Mouse (Mus musculus) spleen, postnatal 10 days (tissue): Measurements from ENCODE around the gene Svop.

Experiments used
- DNase-seq, 2 experiments: peaks; one replicate each; pipeline ENCODE4 v3.0.0; 2021 to 2022; ENCODE audit warnings: low spot score in 2 of 2

The Svop gene

GRCm38 (mm10) chr5:114046151-114046550 is 45.2 kb downstream of the Svop start:
- DNase-seq, result no peak

- DNase-seq, result no peak
Measured at GRCm38 (mm10) chr5:114045134-114045533, 46.2 kb downstream of the Svop start.

GRCm38 (mm10) chr5:114043800-114044199 is 47.6 kb downstream of the Svop start:
- DNase-seq, result no peak

- peak in 1 of 2 experiments; percentile 48 for DNase-seq
Measured at GRCm38 (mm10) chr5:114041327-114041930, 49.9 kb downstream of the Svop start.

DNA sequence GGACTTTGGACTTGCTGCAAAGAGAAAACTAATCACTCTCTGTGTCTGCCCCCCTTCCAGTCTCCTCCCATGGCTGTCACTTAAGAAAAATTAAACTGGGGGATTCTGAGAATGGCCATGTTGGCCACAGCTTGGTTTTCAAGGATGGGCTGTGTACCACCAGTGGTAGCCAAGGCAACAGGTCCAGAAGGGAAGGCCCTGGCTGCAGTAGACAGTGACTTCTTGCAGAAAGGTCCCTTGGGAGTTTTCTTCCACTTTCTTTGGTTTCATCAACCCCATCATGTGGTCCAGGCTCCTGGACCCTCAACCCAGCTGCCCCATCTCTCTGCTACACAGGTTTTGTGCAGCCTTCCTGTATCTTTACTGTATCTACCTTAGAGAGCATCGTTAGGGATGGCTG is 50.5 kb downstream of the Svop start:
- DNase-seq, result no peak

DNA sequence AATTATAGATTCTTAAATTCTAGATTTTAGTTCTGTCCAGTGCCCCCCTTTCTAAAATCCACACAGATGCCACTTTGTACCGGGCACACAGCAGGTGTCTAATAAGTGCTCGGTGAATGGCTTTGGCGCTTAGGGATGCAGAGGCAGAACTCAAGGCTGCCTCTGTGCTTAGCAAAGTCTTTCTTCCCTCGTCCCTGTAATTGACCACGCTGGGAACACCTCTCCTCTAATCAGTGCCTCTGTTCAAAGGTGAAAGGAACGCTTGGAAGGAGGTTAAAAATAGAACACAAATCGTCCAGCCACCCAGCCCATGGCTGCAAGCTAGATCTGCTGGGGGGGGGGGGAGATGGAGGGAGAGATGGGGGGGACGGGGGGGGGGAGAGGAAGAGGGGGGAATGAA is 50.9 kb downstream of the Svop start:
- DNase-seq, result no peak

DNA sequence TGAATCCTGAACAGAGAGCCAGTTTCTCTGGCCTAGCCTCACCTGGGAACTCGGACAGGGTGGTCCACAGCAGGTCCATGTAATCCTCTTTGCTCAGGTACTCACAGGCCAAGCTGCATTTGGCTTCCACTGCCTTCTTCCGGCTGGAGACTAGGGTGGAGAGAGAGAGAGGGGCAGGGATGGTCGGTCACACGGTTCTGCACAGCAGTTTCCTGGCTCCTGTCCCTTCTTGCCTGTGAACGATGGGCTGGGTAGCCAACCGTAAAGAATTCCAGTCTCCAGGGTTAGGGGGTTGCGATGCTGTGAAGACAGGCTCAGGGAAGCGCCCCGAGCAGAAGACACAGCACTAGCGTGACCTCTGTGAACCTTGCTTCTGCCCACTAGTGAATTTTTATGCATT is 56.3 kb downstream of the Svop start:
- no peak for DNase-seq

DNA sequence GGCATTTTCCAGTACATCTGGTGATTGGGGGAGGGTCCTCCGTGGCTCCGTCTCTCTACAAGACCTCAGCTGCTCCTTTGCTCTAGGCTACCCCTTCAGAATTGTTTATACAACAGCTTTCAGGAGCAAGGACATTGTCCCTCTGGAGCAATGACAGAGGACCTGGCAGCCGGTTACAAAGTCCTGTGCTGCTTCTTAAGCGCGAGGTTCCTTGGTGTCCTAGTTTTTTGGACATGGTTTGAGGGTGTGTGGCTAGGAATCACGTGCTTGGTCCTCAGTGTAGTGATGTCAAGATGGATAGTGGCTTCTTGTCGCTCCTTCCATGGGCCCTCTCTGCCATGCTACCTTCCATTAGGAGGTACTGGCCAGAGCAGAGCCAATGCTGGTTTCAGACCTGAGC is 57.0 kb downstream of the Svop start:
- DNase-seq, result no peak

DNA sequence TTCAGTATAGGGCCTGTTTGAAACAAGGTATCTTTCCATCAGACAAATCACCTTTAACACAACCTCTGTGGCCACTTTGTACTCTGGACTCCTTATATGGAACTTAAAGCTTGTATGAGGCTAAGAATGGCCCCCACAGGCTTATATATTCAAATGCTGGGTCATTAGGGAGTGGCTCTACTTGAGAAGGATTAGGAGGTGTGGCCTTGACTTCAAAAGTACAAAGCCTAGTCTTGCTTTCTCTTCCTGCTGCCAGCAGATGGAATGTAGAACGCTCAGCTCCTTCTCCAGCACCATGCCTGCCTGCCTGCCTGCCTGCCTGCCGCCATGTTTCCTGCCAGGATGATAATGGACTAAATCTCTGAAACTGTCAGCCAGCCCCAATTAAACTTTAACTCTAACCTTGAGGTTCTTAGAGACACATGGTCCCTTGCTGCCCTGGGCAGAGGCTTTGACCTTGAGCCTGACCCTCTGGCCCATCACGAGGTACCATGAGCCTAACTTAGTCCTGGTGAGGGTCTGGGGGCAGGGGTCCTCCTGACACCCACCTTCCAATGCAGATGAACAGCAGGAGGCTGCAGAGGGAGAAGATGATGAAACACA is 59.1 kb downstream of the Svop start:
- no peak for DNase-seq

DNA sequence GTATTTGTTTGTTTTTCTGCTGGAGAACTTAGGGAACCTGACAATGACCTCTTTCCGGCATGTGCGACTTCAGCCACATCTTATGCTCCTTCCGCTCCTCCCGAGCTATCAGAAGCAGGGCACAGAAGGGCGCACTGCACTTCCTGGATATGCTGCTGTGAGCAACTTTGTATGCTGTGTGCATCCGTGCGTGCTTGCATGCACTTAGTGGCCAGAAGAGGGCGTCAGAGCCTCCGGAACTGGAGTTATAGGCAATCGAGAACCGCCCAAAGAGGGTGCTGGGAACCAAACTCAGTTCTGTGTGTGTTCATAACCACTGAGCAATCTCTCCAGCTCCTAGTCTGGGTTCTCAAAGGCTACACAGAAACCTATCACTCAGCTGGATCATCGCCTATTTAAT is 60.7 kb downstream of the Svop start:
- DNase-seq, result no peak

DNA sequence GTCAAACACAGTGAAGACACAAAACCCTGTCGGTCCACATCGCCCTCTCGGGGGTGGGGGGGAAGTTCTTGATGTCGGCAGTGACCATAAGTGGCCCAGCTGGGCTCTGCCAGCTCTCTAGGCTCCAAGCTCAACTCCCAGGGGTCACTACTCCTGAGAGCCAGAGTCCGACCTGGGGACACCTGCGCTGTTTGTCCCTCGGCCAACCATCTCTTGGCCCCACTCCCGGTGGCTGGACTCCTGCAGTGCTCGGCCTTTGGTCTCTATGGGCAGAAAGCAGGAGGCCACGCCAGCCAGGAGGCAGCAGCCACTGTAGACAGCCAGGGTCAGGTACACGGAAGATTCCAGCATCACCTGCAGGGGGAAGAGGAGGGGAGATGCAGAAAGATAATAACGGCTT is 63.3 kb downstream of the Svop start:
- no peak for DNase-seq

GRCm38 (mm10) chr5:114027217-114027944 is 64.0 kb downstream of the Svop start:
- DNase-seq, result no peak

- DNase-seq, result no peak
Measured at GRCm38 (mm10) chr5:114024885-114025284, 66.5 kb downstream of the Svop start.

GRCm38 (mm10) chr5:114024390-114024789 is 67.0 kb downstream of the Svop start:
- no peak for DNase-seq

- peak in 1 of 2 experiments; percentile 50 for DNase-seq
Measured at GRCm38 (mm10) chr5:114015121-114015520, 76.2 kb downstream of the Svop start.

DNA sequence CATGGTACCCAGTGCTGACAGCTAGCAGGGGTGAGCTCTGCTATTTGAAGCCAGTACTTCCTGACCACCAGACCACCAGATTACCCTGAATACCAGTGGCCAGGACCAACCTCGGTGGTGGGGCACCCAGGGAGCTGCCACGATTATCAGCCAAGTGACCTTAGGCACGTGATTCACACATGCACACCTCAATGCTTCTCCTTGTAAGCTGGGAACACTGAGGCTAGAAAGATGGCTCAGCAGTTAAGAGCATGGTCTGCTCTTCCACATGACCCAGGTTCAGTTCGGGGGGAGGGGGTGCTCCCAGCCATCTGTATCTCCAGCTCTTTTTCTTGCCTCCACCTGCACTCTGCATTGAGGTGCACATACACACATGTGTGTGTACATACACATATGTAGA is 82.3 kb downstream of the Svop start:
- no peak for DNase-seq

GRCm38 (mm10) chr5:114007753-114008453 is 83.5 kb downstream of the Svop start:
- DNase-seq, result no peak

DNA sequence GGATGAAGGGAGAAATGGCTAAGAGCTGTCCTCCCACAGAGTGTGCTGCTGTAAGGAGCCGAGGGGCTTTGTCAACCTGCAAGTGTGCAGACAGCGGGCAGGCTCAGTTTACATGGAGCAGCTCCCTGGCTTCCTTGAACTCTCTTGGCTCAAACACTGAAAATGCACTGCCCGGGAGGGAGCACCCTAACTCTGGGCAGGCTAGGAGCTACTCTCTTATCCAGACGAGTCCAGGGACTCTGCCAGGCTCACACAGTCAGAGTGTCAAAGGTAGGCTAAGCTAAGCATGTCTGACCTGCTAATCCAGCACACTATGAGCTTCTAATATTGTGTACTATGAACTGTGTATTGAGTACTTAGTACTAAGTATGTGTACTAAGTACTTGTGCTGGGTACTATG is 84.4 kb downstream of the Svop start:
- no peak for DNase-seq

- DNase-seq, result no peak
Measured at GRCm38 (mm10) chr5:114005100-114005499, 86.3 kb downstream of the Svop start.

DNA sequence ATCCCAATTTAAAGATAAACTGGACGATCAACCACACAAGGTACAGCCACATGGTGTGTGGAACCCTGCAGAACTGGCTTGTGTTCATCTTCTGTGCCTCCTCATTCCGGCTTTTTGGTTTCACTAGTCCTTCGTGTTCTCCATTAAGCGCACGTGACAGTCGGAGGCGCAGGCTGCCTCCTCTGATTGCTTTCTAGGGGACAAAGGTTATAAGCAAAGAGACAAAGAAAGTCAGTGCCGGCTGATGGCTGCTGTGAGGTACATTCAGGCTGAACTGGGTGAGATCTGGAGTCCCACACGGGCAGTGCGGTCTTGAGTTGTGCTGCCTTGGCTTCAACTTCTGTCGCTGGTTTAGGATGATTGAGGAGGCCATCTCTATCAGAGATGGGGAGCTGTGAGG is 86.8 kb downstream of the Svop start:
- DNase-seq, result no peak

GRCm38 (mm10) chr5:114003542-114003941 is 87.8 kb downstream of the Svop start, which contains the start of gene Dao:
Dao (plus strand) TSS chr5:114003703.
- no peak for DNase-seq

- peak in 1 of 2 experiments; percentile 47 for DNase-seq
Measured at GRCm38 (mm10) chr5:113999382-113999781, 92.0 kb downstream of the Svop start.

DNA sequence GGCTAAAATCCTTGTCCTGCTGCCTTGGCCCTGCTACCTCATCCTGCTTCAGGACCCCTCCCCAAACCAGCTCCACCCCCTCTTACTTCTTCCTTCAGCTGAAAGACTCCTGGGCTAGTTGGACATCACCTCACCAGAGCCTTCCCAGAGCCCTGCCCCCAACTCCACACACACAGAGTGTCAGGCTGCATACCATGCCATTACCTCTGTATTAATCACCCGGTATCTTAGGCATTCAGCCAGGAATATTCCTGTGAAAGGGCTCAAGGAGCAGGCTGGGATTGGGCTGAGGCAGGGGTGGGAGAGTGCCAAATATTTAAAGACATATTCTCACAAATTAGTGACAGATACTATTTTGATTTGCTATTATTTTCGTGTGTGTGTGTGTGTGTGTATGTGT is 94.9 kb downstream of the Svop start:
- no peak for DNase-seq
